Mouse (Mus musculus): ENCODE results near the gene Tesmin. TPM values are rescaled to one million over a fixed set of nuclear protein-coding genes. Genes with fewer than 3 reads are reported as not detected.

Tesmin gene
- polyA plus RNA-seq, 1 experiment from 2014 or later, result 0.43 TPM

GRCm38 (mm10) chr19:3363510-3363909 is 25.1 kb upstream of the Tesmin start:
- 87% methylated on average over 4 of the region's 4 CpGs for WGBS
- Histone ChIP-seq H3K4me1 (no peaks in the 10 kb centered on the region), H3K9me3 (replicated peaks) (0 out of 2 replicates have a peak, but pooled peaks cover 3% of the 10 kb centered on the region), H3K27me3 (no peaks in the 10 kb centered on the region), H3K9ac (no peak overlapping the region), H3K27ac (no peak overlapping the region), H3K4me3 (replicated peaks) (no peak overlapping the region), H3K4me2 (no peak overlapping the region), H3K36me3 (peaks cover 68% of the 10 kb centered on the region)
- ATAC-seq (replicated peaks; ENCODE audit: low FRiP score), result no peak

- Histone ChIP-seq H3K4me3 (replicated peaks) (no peak overlapping the region), H3K36me3 (peaks cover 78% of the 10 kb centered on the region), H3K4me1 (no peaks in the 10 kb centered on the region), H3K27me3 (no peaks in the 10 kb centered on the region), H3K9me3 (replicated peaks) (0 out of 2 replicates have a peak, but pooled peaks cover 3% of the 10 kb centered on the region), H3K4me2 (no peak overlapping the region), H3K9ac (no peak overlapping the region), H3K27ac (no peak overlapping the region)
- ATAC-seq (replicated peaks; ENCODE audit: low FRiP score), result no peak
- WGBS, result 91% methylated on average over 3 of the region's 3 CpGs
These were observed 23.6 kb upstream of the Tesmin start for GRCm38 (mm10) chr19:3365089-3365488.

- no peaks in the 10 kb centered on the region for H3K27me3 ChIP-seq
- 0 out of 2 replicates have a peak, but pooled peaks cover 3% of the 10 kb centered on the region for H3K9me3 ChIP-seq (replicated peaks)
- 91% methylated on average over 3 of the region's 3 CpGs for WGBS
- H3K4me3 ChIP-seq (replicated peaks), result no peak overlapping the region
- no peak overlapping the region for H3K9ac ChIP-seq
- peaks cover 76% of the 10 kb centered on the region for H3K36me3 ChIP-seq
- H3K4me1 ChIP-seq, result no peaks in the 10 kb centered on the region
- no peak overlapping the region for H3K27ac ChIP-seq
- no peak for ATAC-seq (replicated peaks; ENCODE audit: low FRiP score)
- no peak overlapping the region for H3K4me2 ChIP-seq
These were observed 20.4 kb upstream of the Tesmin start for GRCm38 (mm10) chr19:3368276-3368675.

- Histone ChIP-seq H3K4me2 (no peak overlapping the region), H3K27me3 (no peaks in the 10 kb centered on the region), H3K9me3 (replicated peaks) (no peaks in the 10 kb centered on the region), H3K4me3 (replicated peaks) (no peak overlapping the region), H3K36me3 (peaks cover 60% of the 10 kb centered on the region), H3K27ac (no peak overlapping the region), H3K9ac (no peak overlapping the region), H3K4me1 (no peaks in the 10 kb centered on the region)
- 61% methylated on average over 12 of the region's 12 CpGs for WGBS
- ATAC-seq (replicated peaks; ENCODE audit: low FRiP score), result no peak
These were observed 15.3 kb upstream of the Tesmin start for GRCm38 (mm10) chr19:3373380-3373779.

- no peak overlapping the region for H3K4me2 ChIP-seq
- no peaks in the 10 kb centered on the region for H3K9me3 ChIP-seq (replicated peaks)
- H3K36me3 ChIP-seq, result peaks cover 60% of the 10 kb centered on the region
- H3K4me3 ChIP-seq (replicated peaks), result no peak overlapping the region
- no peak overlapping the region for H3K27ac ChIP-seq
- H3K27me3 ChIP-seq, result no peaks in the 10 kb centered on the region
- no peaks in the 10 kb centered on the region for H3K4me1 ChIP-seq
- no peak for ATAC-seq (replicated peaks; ENCODE audit: low FRiP score)
- WGBS, result 56% methylated on average over 2 of the region's 2 CpGs
- H3K9ac ChIP-seq, result no peak overlapping the region
These were observed 14.6 kb upstream of the Tesmin start for GRCm38 (mm10) chr19:3374028-3374427.

GRCm38 (mm10) chr19:3375945-3376495 is 12.6 kb upstream of the Tesmin start:
- no peaks in the 10 kb centered on the region for H3K4me1 ChIP-seq
- H3K27ac ChIP-seq, result no peak overlapping the region
- H3K4me2 ChIP-seq, result no peak overlapping the region
- no peak overlapping the region for H3K4me3 ChIP-seq (replicated peaks)
- H3K36me3 ChIP-seq, result peaks cover 58% of the 10 kb centered on the region
- no peak overlapping the region for H3K9ac ChIP-seq
- ATAC-seq (replicated peaks; ENCODE audit: low FRiP score), result no peak
- H3K9me3 ChIP-seq (replicated peaks), result no peaks in the 10 kb centered on the region
- 68% methylated on average over 7 of the region's 7 CpGs for WGBS
- no peaks in the 10 kb centered on the region for H3K27me3 ChIP-seq

GRCm38 (mm10) chr19:3376966-3377715 is 11.5 kb upstream of the Tesmin start:
- no peak overlapping the region for H3K4me3 ChIP-seq (replicated peaks)
- H3K27me3 ChIP-seq, result no peaks in the 10 kb centered on the region
- H3K27ac ChIP-seq, result no peak overlapping the region
- H3K4me2 ChIP-seq, result no peak overlapping the region
- no peaks in the 10 kb centered on the region for H3K4me1 ChIP-seq
- no peak overlapping the region for H3K9ac ChIP-seq
- peaks cover 58% of the 10 kb centered on the region for H3K36me3 ChIP-seq
- no peaks in the 10 kb centered on the region for H3K9me3 ChIP-seq (replicated peaks)
- ATAC-seq (replicated peaks; ENCODE audit: low FRiP score), result no peak
- WGBS, result 27% methylated on average over 4 of the region's 4 CpGs

- 91% methylated on average over 3 of the region's 3 CpGs for WGBS
- no peaks in the 10 kb centered on the region for H3K9me3 ChIP-seq (replicated peaks)
These were observed 10.0 kb upstream of the Tesmin start for GRCm38 (mm10) chr19:3378614-3379013.

GRCm38 (mm10) chr19:3388061-3388460 is 596 bp upstream of the Tesmin start:
- no peak for ATAC-seq (replicated peaks; ENCODE audit: low FRiP score)
- H3K27me3 ChIP-seq, result no peaks in the 10 kb centered on the region
- WGBS, result 72% methylated on average over 6 of the region's 6 CpGs

More at GRCm38 (mm10) chr19:3378614-3379013, 10.0 kb upstream of the Tesmin start:
- H3K4me3 ChIP-seq (replicated peaks), result no peak overlapping the region
- H3K4me2 ChIP-seq, result no peak overlapping the region
- H3K27me3 ChIP-seq, result no peaks in the 10 kb centered on the region
- H3K27ac ChIP-seq, result no peak overlapping the region
- H3K36me3 ChIP-seq, result peaks cover 58% of the 10 kb centered on the region
- ATAC-seq (replicated peaks; ENCODE audit: low FRiP score), result no peak
- no peak overlapping the region for H3K9ac ChIP-seq
- no peaks in the 10 kb centered on the region for H3K4me1 ChIP-seq

GRCm38 (mm10) chr19:3389089-3389488 is 432 bp downstream of the Tesmin start:
- WGBS, result under 1% methylated on average over 43 of the region's 43 CpGs
- H3K27ac ChIP-seq, result no peak overlapping the region
- peaks cover 12% of the 10 kb centered on the region for H3K36me3 ChIP-seq
- peak overlapping the region; percentile 52 for H3K9ac ChIP-seq
- no peaks in the 10 kb centered on the region for H3K9me3 ChIP-seq (replicated peaks)
- peak overlapping the region; percentile 98 for H3K4me2 ChIP-seq
- peaks cover 10% of the 10 kb centered on the region; the same call in 1 of the 2 replicates for H3K4me1 ChIP-seq
- peak; percentile 94 for ATAC-seq (replicated peaks; ENCODE audit: low FRiP score)
- H3K4me3 ChIP-seq (replicated peaks), result peak overlapping the region; percentile 55
- H3K27me3 ChIP-seq, result no peaks in the 10 kb centered on the region

More at GRCm38 (mm10) chr19:3388061-3388460, 596 bp upstream of the Tesmin start:
- Histone ChIP-seq H3K4me2 (no peak overlapping the region), H3K27ac (no peak overlapping the region), H3K36me3 (peaks cover 19% of the 10 kb centered on the region), H3K9ac (no peak overlapping the region), H3K4me3 (replicated peaks) (no peak overlapping the region), H3K9me3 (replicated peaks) (no peaks in the 10 kb centered on the region), H3K4me1 (peaks cover 10% of the 10 kb centered on the region; the same call in 1 of the 2 replicates)

- no peak for ATAC-seq (replicated peaks; ENCODE audit: low FRiP score)
- no peak overlapping the region for H3K4me3 ChIP-seq (replicated peaks)
- no peak overlapping the region for H3K27ac ChIP-seq
- H3K4me2 ChIP-seq, result no peak overlapping the region
- no peaks in the 10 kb centered on the region for H3K36me3 ChIP-seq
- H3K9ac ChIP-seq, result no peak overlapping the region
- H3K4me1 ChIP-seq, result peaks cover 10% of the 10 kb centered on the region; the same call in 1 of the 2 replicates
- 76% methylated on average over 1 of the region's 1 CpGs for WGBS
- H3K9me3 ChIP-seq (replicated peaks), result no peaks in the 10 kb centered on the region
- H3K27me3 ChIP-seq, result no peaks in the 10 kb centered on the region
These were observed 3.7 kb downstream of the Tesmin start for GRCm38 (mm10) chr19:3392384-3392783.

GRCm38 (mm10) chr19:3394216-3394615 is 5.6 kb downstream of the Tesmin start:
- no peak overlapping the region for H3K4me2 ChIP-seq
- WGBS, result 77% methylated on average over 3 of the region's 3 CpGs
- no peaks in the 10 kb centered on the region for H3K9me3 ChIP-seq (replicated peaks)
- no peak overlapping the region for H3K27ac ChIP-seq
- no peaks in the 10 kb centered on the region for H3K36me3 ChIP-seq
- ATAC-seq (replicated peaks; ENCODE audit: low FRiP score), result no peak
- no peak overlapping the region for H3K4me3 ChIP-seq (replicated peaks)
- H3K27me3 ChIP-seq, result no peaks in the 10 kb centered on the region
- H3K4me1 ChIP-seq, result peaks cover 2% of the 10 kb centered on the region; the same call in 1 of the 2 replicates
- H3K9ac ChIP-seq, result no peak overlapping the region
